Mouse (Mus musculus): Measurements from ENCODE around the gene Gm17374. TPM values are rescaled to one million over a fixed set of nuclear protein-coding genes. Genes with fewer than 3 reads are reported as not detected.
"Not testable (repeated sequence)": the region's sequence is repeated elsewhere in the genome, so short reads cannot be mapped to it uniquely, and the experiment has no call there.

Gm17374 gene
- polyA plus RNA-seq, 1 experiment = not detected

- Histone ChIP-seq H3K9me3 (ENCODE audit: control insufficient read depth, low read length) (no peaks in the 10 kb centered on the region), H3K4me1 (ENCODE audit: control insufficient read depth) (peaks cover 32% of the 10 kb centered on the region), H3K27me3 (ENCODE audit: control insufficient read depth) (no peaks in the 10 kb centered on the region), H3K4me3 (replicated peaks) (peak within 1 kb of the TSS; percentile 68), H3K36me3 (ENCODE audit: control insufficient read depth) (peaks cover 12% of the 10 kb centered on the region)
- TF ChIP-seq TAL1 (IDR thresholded peaks at IDR 0.05; ENCODE audit: low read length) = no peak
- no peak for TF ChIP-seq GATA1 (IDR thresholded peaks at IDR 0.05; ENCODE audit: low read length)
These were observed 18.4 kb downstream of the Gm17374 start, which contains the start of the genes Esf1 and Ndufaf5 for GRCm38 (mm10) chr2:140170127-140170802. Gene Esf1, minus strand, starts transcription at chr2:140170564. Gene Ndufaf5, plus strand, starts transcription at chr2:140170649.

- H3K4me3 ChIP-seq (replicated peaks) = peak overlapping the region; percentile 68
- H3K36me3 ChIP-seq (ENCODE audit: control insufficient read depth) = peaks cover 11% of the 10 kb centered on the region
- H3K27me3 ChIP-seq (ENCODE audit: control insufficient read depth) = no peaks in the 10 kb centered on the region
- no peaks in the 10 kb centered on the region for H3K9me3 ChIP-seq (ENCODE audit: control insufficient read depth, low read length)
- peaks cover 32% of the 10 kb centered on the region for H3K4me1 ChIP-seq (ENCODE audit: control insufficient read depth)
- TF ChIP-seq TAL1 (IDR thresholded peaks at IDR 0.05; ENCODE audit: low read length) (no peak), GATA1 (IDR thresholded peaks at IDR 0.05; ENCODE audit: low read length) (no peak)
These were observed 19.1 kb downstream of the Gm17374 start for GRCm38 (mm10) chr2:140170803-140171553.

- H3K4me1 ChIP-seq (ENCODE audit: control insufficient read depth); H3K4me3 ChIP-seq (replicated peaks); H3K27me3 ChIP-seq (ENCODE audit: control insufficient read depth); H3K9me3 ChIP-seq (ENCODE audit: control insufficient read depth, low read length): not testable (repeated sequence)
- H3K36me3 ChIP-seq (ENCODE audit: control insufficient read depth) = peaks cover 15% of the 10 kb centered on the region
These were observed 33.9 kb downstream of the Gm17374 start for GRCm38 (mm10) chr2:140185685-140186210.

GRCm38 (mm10) chr2:140200713-140201112, 48.9 kb downstream of the Gm17374 start:
- TF ChIP-seq GATA1 (IDR thresholded peaks at IDR 0.05; ENCODE audit: low read length) = no peak
- no peak for TF ChIP-seq TAL1 (IDR thresholded peaks at IDR 0.05; ENCODE audit: low read length)

GRCm38 (mm10) chr2:140202573-140202972, 50.7 kb downstream of the Gm17374 start:
- no peaks in the 10 kb centered on the region for H3K27me3 ChIP-seq (ENCODE audit: control insufficient read depth)
- peaks cover 20% of the 10 kb centered on the region for H3K36me3 ChIP-seq (ENCODE audit: control insufficient read depth)
- H3K4me3 ChIP-seq (replicated peaks) = no peak overlapping the region
- TF ChIP-seq TAL1 (IDR thresholded peaks at IDR 0.05; ENCODE audit: low read length) = no peak
- H3K9me3 ChIP-seq (ENCODE audit: control insufficient read depth, low read length) = no peaks in the 10 kb centered on the region
- H3K4me1 ChIP-seq (ENCODE audit: control insufficient read depth) = no peaks in the 10 kb centered on the region

More at GRCm38 (mm10) chr2:140200713-140201112, 48.9 kb downstream of the Gm17374 start:
- H3K9me3 ChIP-seq (ENCODE audit: control insufficient read depth, low read length) = no peaks in the 10 kb centered on the region
- no peaks in the 10 kb centered on the region for H3K4me1 ChIP-seq (ENCODE audit: control insufficient read depth)
- peaks cover 25% of the 10 kb centered on the region for H3K36me3 ChIP-seq (ENCODE audit: control insufficient read depth)
- H3K4me3 ChIP-seq (replicated peaks) = no peak overlapping the region
- no peaks in the 10 kb centered on the region for H3K27me3 ChIP-seq (ENCODE audit: control insufficient read depth)

Other genes with a start within 250 kb of the Gm17374 start
- gene Tasp1, start 85.2 kb upstream of the Gm17374 start, polyA plus RNA-seq (2012) = 0.09 and 0.10 TPM in 2 replicates
- gene Esf1, start 18.5 kb downstream of the Gm17374 start, polyA plus RNA-seq (2012) = 0.23 and 0.25 TPM in 2 replicates
- 1.1 TPM in 2 replicates for gene Ndufaf5, start 18.6 kb downstream of the Gm17374 start, polyA plus RNA-seq (2012)
- not detected in 2 replicates for gene Sel1l2, start 237.7 kb downstream of the Gm17374 start, polyA plus RNA-seq (2012)
- gene Macrod2, start 243.3 kb downstream of the Gm17374 start, polyA plus RNA-seq (2012) = 0.81 and 0.83 TPM in 2 replicates

Measured in erythroblast, embryonic 14.5 days (primary cell).